Mouse (Mus musculus): ENCODE results near the gene Vmn1r225.
"Not testable (repeated sequence)": the region's sequence is repeated elsewhere in the genome, so short reads cannot be mapped to it uniquely, and the experiment has no call there.

Vmn1r225 gene

DNA sequence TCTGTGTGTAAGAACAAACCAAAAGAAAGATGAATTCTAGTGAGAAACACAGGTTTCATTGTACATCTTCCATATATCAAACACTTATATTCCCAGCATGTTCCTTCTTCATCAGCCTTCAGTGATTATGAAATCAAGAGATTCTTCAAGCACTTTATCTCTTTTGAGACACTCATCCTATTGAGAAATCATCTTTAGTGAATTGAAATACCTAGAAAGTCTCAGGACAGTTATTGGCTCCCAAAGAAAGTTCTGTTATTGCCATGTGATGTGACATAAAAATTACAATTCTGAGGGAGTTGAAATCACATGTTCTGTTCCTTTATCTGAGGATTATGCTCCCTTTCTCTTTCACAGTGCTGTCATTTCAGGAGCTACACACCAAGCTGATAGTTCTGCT is at the start of gene Vmn1r225:
Gene Vmn1r225 (plus strand): TSS at position 301 of the 400 bp plus-strand sequence.
- DNase-seq (ENCODE audit: low read depth, low spot score), result no peak

DNA sequence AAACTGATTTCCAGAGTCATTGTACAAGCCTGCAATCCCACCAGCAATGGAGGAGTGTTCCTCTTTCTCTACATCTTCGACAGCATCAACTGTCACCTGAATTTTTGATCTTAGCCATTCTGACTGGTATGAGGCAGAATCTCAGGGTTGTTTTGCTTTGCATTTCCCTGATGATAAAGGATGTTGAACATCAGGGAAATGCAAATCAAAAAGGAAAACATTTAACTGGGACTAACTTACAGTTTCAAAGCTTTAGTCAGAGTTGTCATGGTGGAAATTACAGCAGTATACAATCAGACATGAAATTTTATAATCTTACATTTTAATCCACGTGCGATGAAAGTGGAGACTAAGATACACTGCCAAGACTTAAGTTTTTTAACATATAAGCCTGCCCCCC is 24.6 kb upstream of the Vmn1r225 start:
- DNase-seq (ENCODE audit: low read depth, low spot score), result no peak

DNA sequence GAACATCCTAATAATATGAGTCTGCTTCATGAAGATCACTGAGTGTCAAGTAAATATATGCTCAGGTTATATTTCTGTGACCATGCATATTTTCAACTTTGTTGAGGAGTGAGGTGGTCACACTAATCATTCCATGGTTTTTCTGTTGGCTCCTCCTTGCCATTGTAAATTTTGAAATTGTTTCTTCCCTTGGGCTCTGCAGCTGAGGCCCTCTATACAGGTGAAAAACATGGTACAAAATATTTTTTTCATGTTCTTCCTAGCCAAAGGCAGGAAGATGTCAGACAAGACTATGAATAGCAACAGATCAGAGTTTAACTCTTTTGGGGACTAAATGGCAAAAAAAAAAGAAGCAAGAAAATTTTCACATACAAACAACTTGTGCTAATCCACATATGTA is 16.7 kb upstream of the Vmn1r225 start, which contains the start of gene Vmn2r108:
Gene Vmn2r108 (minus strand): TSS at position 101 of the 400 bp plus-strand sequence.
- no peak for DNase-seq (ENCODE audit: low read depth, low spot score)

DNA sequence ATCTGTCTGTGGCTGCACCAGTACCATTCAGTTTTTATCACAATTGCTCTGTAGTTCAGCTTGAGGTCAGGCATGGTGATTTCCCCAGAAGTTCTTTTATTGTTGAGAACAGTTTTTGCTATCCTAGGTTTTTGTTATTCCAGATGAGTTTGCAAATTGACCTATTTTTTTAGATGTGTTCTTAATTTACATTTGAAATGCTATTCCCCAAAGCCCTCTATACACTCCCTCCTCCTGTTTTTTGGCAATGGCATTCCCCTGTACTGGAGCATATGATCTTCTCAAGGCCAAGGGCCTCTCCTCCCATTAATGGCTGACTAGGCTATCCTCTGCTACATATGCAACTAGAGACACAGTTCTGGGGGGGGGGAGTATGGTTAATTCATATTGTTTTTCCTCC is 10.3 kb downstream of the Vmn1r225 start:
- not testable (repeated sequence) for DNase-seq (ENCODE audit: low read depth, low spot score)
